Mouse (Mus musculus) heart, adult 2 months (tissue): ENCODE data around the gene Hdac5. TPM values are rescaled to one million over a fixed set of nuclear protein-coding genes. Genes with fewer than 3 reads are reported as not detected.

Experiments used
- DNase-seq, 2 experiments: peaks; one replicate each; pipeline ENCODE4 v3.0.0; 2021
- H3K27ac ChIP-seq: fragments of 200-600 bp; 2 replicates; pipeline ENCODE4 v1.8.1; 2022
- H3K27me3 ChIP-seq: fragments of 200-500 bp; 2 replicates; pipeline ENCODE4 v1.6.1; 2012; ENCODE audit warnings: mild to moderate bottlenecking, low read length, inconsistent platforms, mixed read lengths; ENCODE audit not compliant: control insufficient read depth, insufficient read depth
- H3K36me3 ChIP-seq: fragments of 200-500 bp; 2 replicates; pipeline ENCODE4 v1.6.1; 2012; ENCODE audit warnings: low read length, inconsistent platforms; ENCODE audit not compliant: control insufficient read depth, insufficient read depth
- H3K4me1 ChIP-seq: fragments of 200-500 bp; 2 replicates; pipeline ENCODE4 v1.6.1; 2011; ENCODE audit warnings: low read length; ENCODE audit not compliant: control insufficient read depth, insufficient read depth
- H3K4me3 ChIP-seq: fragments of 200-600 bp; 2 replicates; pipeline ENCODE4 v1.8.1; 2022
- H3K79me2 ChIP-seq: fragments of 200-500 bp; replicated peaks from 2 replicates; pipeline ENCODE4 v1.6.1; 2012; ENCODE audit warnings: mild to moderate bottlenecking, inconsistent platforms, low read length, moderate library complexity, mixed read lengths; ENCODE audit not compliant: control insufficient read depth, insufficient read depth
- H3K9ac ChIP-seq: fragments of 200-500 bp; 2 replicates; pipeline ENCODE4 v1.6.1; 2012; ENCODE audit warnings: low read depth, mild to moderate bottlenecking, control low read depth, inconsistent platforms, low read length, mixed read lengths
- CTCF ChIP-seq: fragments of 200-600 bp; IDR thresholded peaks from 2 replicates; pipeline ENCODE4 v1.8.1; 2022; ENCODE audit warnings: antibody characterized with exemption, mild to moderate bottlenecking, moderate library complexity
- EP300 ChIP-seq: fragments of 200-500 bp; IDR thresholded peaks from 2 replicates; pipeline ENCODE4 v1.6.1; 2011; ENCODE audit warnings: low read depth, low read length, control low read depth; ENCODE audit not compliant: insufficient read depth
- POLR2A ChIP-seq: fragments of 200-500 bp; IDR thresholded peaks from 2 replicates; pipeline ENCODE4 v1.6.1; 2011; ENCODE audit warnings: mild to moderate bottlenecking, low read depth, low read length, control low read depth; ENCODE audit not compliant: insufficient read depth
- WGBS: fragments of 180-500 bp; shearing (Covaris S2); methylation state at CpG from one replicate; pipeline ENCODE4 v1.1.7; 2018; 5-methylcytosine and 5-hydroxymethylcytosine counted together
- intact Hi-C: fragments of 180-260 bp; cut with DNase I; formaldehyde crosslinking; loops from one replicate; pipeline ENCODE4 v1.15.1; 2025
- polyA plus RNA-seq: library from polyadenylated mRNA; depleted of rRNA; stranded (reverse); fragments of >200 nt; gene quantifications from 2 replicates; pipeline ENCODE4 v1.2.3, GENCODE M21; 2012
- total RNA-seq, 2 experiments: library from RNA; stranded (reverse); gene quantifications; 2 replicates each; pipeline ENCODE4 v1.2.3; 2021

Gene Hdac5
- total and polyA plus RNA-seq, 3 experiments = 92.6 to 137 (median 113) TPM

- H3K27me3 ChIP-seq = no peaks in the 10 kb centered on the region
- DNase-seq = peak in 1 of 2 experiments; percentile 4
- H3K9ac ChIP-seq = no peak overlapping the region
- no peak overlapping the region for H3K27ac ChIP-seq
- intact Hi-C loops = no loop called here
- no peak for TF ChIP-seq EP300
- no peak for TF ChIP-seq POLR2A
- TF ChIP-seq CTCF = no peak
- no peaks in the 10 kb centered on the region; the same call in 1 of the 2 replicates for H3K4me1 ChIP-seq
- no peaks in the 10 kb centered on the region for H3K79me2 ChIP-seq
- WGBS = 83% methylated on average over 9 of the region's 9 CpGs
- H3K4me3 ChIP-seq = no peak overlapping the region
- no peaks in the 10 kb centered on the region for H3K36me3 ChIP-seq
Measured at GRCm38 (mm10) chr11:102193657-102194440, 36.1 kb downstream of the Hdac5 start.

DNA sequence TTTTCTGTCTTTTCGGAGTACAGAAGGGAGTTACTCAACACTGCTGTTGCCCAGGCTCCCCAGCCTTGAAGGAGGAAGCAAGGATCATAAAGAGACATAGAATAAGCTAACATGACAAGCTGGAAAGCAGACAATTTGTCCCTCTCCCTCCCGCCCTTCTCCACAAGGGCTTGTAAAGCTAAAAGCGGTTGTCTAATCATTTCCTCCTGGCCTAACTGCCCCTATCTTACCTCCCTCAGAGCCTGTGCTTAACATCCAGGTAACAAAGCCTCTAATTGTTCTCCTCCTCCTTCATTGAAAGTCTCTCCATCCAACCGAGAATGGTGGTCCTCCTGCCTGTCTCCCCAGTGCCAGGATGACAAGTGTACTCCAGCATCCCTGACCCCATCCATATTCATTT lies 39.1 kb downstream of the Hdac5 start:
- no peak overlapping the region for H3K27ac ChIP-seq
- H3K27me3 ChIP-seq = no peaks in the 10 kb centered on the region
- WGBS = 66% methylated on average over 4 of the region's 4 CpGs
- no peak for DNase-seq
- no peak overlapping the region for H3K4me3 ChIP-seq
- H3K9ac ChIP-seq = no peak overlapping the region
- TF ChIP-seq EP300 (no peak), CTCF (no peak), POLR2A (no peak)
- no peaks in the 10 kb centered on the region; the same call in 1 of the 2 replicates for H3K4me1 ChIP-seq
- no peaks in the 10 kb centered on the region for H3K36me3 ChIP-seq
- intact Hi-C loops = loop anchor here (2.0 kb wide), 1 partner anchor 18 kb away; no protein-coding TSS in a partner anchor
- H3K79me2 ChIP-seq = no peaks in the 10 kb centered on the region

DNA sequence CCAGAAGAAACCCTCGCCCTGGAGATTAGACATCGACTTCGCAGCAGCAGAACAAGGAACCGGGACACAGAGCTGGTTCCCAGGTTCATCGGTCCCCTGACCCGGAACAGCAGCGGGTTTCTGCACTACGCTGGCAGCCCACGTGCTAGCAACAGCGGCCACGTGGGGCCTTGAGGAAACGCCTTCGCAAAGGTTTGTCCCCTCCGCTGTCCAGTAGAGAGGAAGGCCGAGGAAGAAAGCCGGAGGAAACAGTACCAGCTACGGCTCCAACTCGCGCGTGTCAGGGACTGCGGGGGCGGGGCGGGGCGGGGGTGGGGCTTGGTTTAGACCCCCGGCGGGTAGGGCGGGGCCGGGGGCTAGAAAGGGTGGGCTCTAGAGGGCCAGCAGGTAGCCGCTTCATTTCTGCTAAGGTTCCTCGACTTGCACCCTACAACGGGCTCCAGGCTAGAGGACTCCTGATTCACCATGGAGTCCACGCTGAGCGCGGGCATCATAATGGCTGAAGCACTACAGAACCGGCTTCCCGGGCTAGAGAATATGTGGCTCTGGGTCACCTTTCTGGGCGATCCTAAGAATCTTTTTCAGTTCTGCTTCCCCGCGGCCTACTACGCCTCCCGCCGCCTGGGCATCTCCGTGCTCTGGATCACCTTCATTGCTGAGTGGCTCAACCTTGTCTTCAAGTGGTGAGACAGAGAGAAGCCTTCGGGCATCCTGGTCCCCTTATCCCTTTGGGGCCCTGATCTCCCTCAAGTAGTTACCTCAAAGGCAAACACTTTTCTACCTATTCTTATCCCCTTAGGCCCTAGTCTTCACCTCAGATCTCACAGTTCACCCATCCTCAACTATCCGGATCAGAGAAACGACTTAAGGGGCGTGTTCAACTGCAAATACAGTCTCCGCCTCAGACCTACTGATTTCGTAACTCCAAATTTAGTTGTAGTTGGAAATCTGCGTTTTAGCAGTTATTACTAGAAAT lies 40.2 kb downstream of the Hdac5 start, which contains the start of gene G6pc3:
G6pc3 (plus strand) TSS at position 160 of the 976 bp plus-strand sequence.
- intact Hi-C loops = loop anchor here (2.0 to 10.0 kb wide), 3 partner anchors 19 to 1745 kb away; partner anchors contain the start of genes BC030867, Klhl10 and Nt5c3b
- TF ChIP-seq EP300 (peak; percentile 85), CTCF (no peak), POLR2A (peak; percentile 40; the same call in 1 of the 2 replicates)
- H3K27ac ChIP-seq = peak within 1 kb of the TSS; percentile 79
- H3K36me3 ChIP-seq = no peaks in the 10 kb centered on the region
- 1% methylated on average over 50 of the region's 50 CpGs for WGBS
- H3K4me1 ChIP-seq = no peaks in the 10 kb centered on the region; the same call in 1 of the 2 replicates
- H3K79me2 ChIP-seq = no peaks in the 10 kb centered on the region
- peak within 1 kb of the TSS; percentile 82 for H3K4me3 ChIP-seq
- peak within 1 kb of the TSS; percentile 67 for H3K9ac ChIP-seq
- DNase-seq = peak; percentile 91 to 93
- H3K27me3 ChIP-seq = no peaks in the 10 kb centered on the region

DNA sequence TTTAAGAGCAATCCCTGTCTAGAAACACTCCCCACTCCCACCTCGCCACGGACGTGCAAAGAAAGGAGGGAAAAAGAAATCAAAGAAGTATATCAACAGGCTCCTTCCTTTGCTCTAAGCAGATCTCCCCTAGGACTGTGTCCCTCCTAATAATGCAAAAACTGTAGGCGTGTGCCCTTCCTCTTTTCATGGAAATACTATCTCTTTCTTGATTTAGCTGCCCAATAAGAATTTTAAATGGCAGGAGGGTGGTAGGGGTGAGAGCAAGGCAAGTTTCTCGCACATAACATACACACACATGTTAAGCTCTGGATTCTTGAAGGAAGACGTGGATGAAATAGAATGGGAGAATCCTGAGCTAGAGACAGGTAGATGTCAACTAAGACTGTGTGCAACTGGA lies 41.0 kb downstream of the Hdac5 start:
- 0 out of 2 replicates have a peak, but pooled peaks cover 3% of the 10 kb centered on the region for H3K79me2 ChIP-seq
- no peaks in the 10 kb centered on the region for H3K36me3 ChIP-seq
- no peak for DNase-seq
- peak overlapping the region; percentile 54; the same call in 1 of the 2 replicates for H3K9ac ChIP-seq
- H3K4me3 ChIP-seq = peak overlapping the region; percentile 82
- no peaks in the 10 kb centered on the region for H3K27me3 ChIP-seq
- 54% methylated on average over 6 of the region's 6 CpGs for WGBS
- intact Hi-C loops = loop anchor here (5.0 to 10.0 kb wide), 2 partner anchors 58 to 1744 kb away; partner anchors contain the start of genes BC030867, Klhl10 and Nt5c3b
- TF ChIP-seq EP300 (no peak), CTCF (no peak), POLR2A (no peak)
- no peaks in the 10 kb centered on the region; the same call in none of the 2 replicates for H3K4me1 ChIP-seq
- H3K27ac ChIP-seq = peak overlapping the region; percentile 37

GRCm38 (mm10) chr11:102186235-102186634 lies 43.7 kb downstream of the Hdac5 start:
- no peak for DNase-seq
- Histone ChIP-seq H3K4me1 (no peaks in the 10 kb centered on the region; the same call in none of the 2 replicates), H3K79me2 (0 out of 2 replicates have a peak, but pooled peaks cover 3% of the 10 kb centered on the region), H3K27me3 (no peaks in the 10 kb centered on the region), H3K36me3 (peaks cover under 1% of the 10 kb centered on the region; the same call in 1 of the 2 replicates), H3K27ac (no peak overlapping the region), H3K9ac (no peak overlapping the region), H3K4me3 (no peak overlapping the region)
- intact Hi-C loops = loop anchor here (5.0 to 10.0 kb wide), 2 partner anchors 61 to 1741 kb away; partner anchors contain the start of genes BC030867, Klhl10 and Nt5c3b
- TF ChIP-seq EP300 (no peak), POLR2A (no peak), CTCF (no peak)
- 47% methylated on average over 1 of the region's 1 CpGs for WGBS
